Mouse (Mus musculus): ENCODE results near the gene Mars2.
A peak's percentile ranks its signal among the peaks of the same experiment; 100 is the strongest.

Gene Mars2

GRCm38 (mm10) chr1:55236890-55237642, at the start of gene Mars2:
Mars2 (plus strand) TSS chr1:55237177.
- peak; percentile 89 for DNase-seq (ENCODE audit: low read depth)

GRCm38 (mm10) chr1:55192015-55192414, 45.0 kb upstream of the Mars2 start:
- DNase-seq (ENCODE audit: low read depth): no peak

GRCm38 (mm10) chr1:55192824-55193223, 44.2 kb upstream of the Mars2 start:
- no peak for DNase-seq (ENCODE audit: low read depth)

- DNase-seq (ENCODE audit: low read depth): no peak
These were observed 43.7 kb upstream of the Mars2 start for GRCm38 (mm10) chr1:55193316-55193715.

- no peak for DNase-seq (ENCODE audit: low read depth)
These were observed 42.7 kb upstream of the Mars2 start for GRCm38 (mm10) chr1:55194064-55194915.

GRCm38 (mm10) chr1:55195021-55195420, 42.0 kb upstream of the Mars2 start:
- no peak for DNase-seq (ENCODE audit: low read depth)

- no peak for DNase-seq (ENCODE audit: low read depth)
These were observed 40.5 kb upstream of the Mars2 start for GRCm38 (mm10) chr1:55196327-55197003.

- DNase-seq (ENCODE audit: low read depth): no peak
These were observed 38.3 kb upstream of the Mars2 start for GRCm38 (mm10) chr1:55198719-55199118.

- peak; percentile 71 for DNase-seq (ENCODE audit: low read depth)
These were observed 34.9 kb upstream of the Mars2 start for GRCm38 (mm10) chr1:55201850-55202752.

- DNase-seq (ENCODE audit: low read depth): no peak
These were observed 31.1 kb upstream of the Mars2 start for GRCm38 (mm10) chr1:55205808-55206327.

- no peak for DNase-seq (ENCODE audit: low read depth)
These were observed 29.4 kb upstream of the Mars2 start for GRCm38 (mm10) chr1:55207561-55207960.

- DNase-seq (ENCODE audit: low read depth): no peak
These were observed 28.4 kb upstream of the Mars2 start for GRCm38 (mm10) chr1:55208500-55209140.

GRCm38 (mm10) chr1:55210202-55210965, 26.6 kb upstream of the Mars2 start:
- DNase-seq (ENCODE audit: low read depth): no peak

GRCm38 (mm10) chr1:55211081-55211480, 25.9 kb upstream of the Mars2 start:
- DNase-seq (ENCODE audit: low read depth): no peak

- no peak for DNase-seq (ENCODE audit: low read depth)
These were observed 24.2 kb upstream of the Mars2 start for GRCm38 (mm10) chr1:55212771-55213170.

- DNase-seq (ENCODE audit: low read depth): no peak
These were observed 23.5 kb upstream of the Mars2 start for GRCm38 (mm10) chr1:55213475-55213874.

- no peak for DNase-seq (ENCODE audit: low read depth)
These were observed 23.0 kb upstream of the Mars2 start for GRCm38 (mm10) chr1:55213936-55214335.

GRCm38 (mm10) chr1:55215185-55215813, 21.7 kb upstream of the Mars2 start:
- no peak for DNase-seq (ENCODE audit: low read depth)

GRCm38 (mm10) chr1:55217191-55217590, 19.8 kb upstream of the Mars2 start:
- no peak for DNase-seq (ENCODE audit: low read depth)

GRCm38 (mm10) chr1:55221352-55221751, 15.6 kb upstream of the Mars2 start:
- DNase-seq (ENCODE audit: low read depth): no peak

Data from fibroblast of lung, adult 2 months (primary cell).